Mouse (Mus musculus): ENCODE data around the gene Cela1. TPM values are rescaled to one million over a fixed set of nuclear protein-coding genes. Genes with fewer than 3 reads are reported as not detected.

Gene Cela1
- polyA plus RNA-seq (2012) = 0.08 and 0.41 TPM in 2 replicates

DNA sequence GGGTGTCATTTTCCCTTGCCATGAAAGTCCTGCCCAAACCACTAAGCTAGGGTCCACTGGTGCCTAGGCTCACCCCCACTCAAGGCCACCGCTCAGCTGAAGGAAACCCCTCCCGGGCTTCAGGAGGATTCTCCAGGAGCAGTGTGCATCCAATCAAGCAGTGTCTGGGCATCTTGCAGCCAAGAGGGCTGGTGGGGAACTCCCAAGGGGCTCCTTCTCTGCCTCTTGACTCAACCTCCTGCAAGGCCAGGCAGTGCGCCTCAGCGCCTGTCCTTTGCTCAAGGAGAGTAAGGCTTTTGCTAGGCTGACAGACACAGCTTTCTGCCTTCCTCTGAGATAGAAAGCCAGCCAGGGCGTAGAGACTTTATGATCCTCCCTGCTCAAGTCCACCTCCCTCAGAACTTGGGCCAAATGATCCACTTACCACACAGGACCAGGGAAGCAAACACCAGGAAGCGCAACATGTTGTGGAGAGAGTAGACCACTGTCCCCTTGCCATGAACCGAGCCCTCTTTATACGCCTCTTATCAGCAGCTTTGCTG is at the start of gene Cela1:
Cela1 (minus strand) TSS at position 492 of the 542 bp plus-strand sequence.
- H3K4me1 ChIP-seq (ENCODE audit: control insufficient read depth) = peaks cover 41% of the 10 kb centered on the region
- no peaks in the 10 kb centered on the region for H3K27me3 ChIP-seq (ENCODE audit: control insufficient read depth)
- peak within 1 kb of the TSS; percentile 40 for H3K4me3 ChIP-seq (replicated peaks)
- TF ChIP-seq TAL1 (IDR thresholded peaks at IDR 0.05; ENCODE audit: low read length) = no peak
- TF ChIP-seq GATA1 (IDR thresholded peaks at IDR 0.05; ENCODE audit: low read length) = no peak
- peaks cover 9% of the 10 kb centered on the region for H3K9me3 ChIP-seq (ENCODE audit: control insufficient read depth, low read length)
- H3K36me3 ChIP-seq (ENCODE audit: control insufficient read depth) = no peaks in the 10 kb centered on the region

GRCm38 (mm10) chr15:100735953-100736300 is 48.2 kb upstream of the Cela1 start:
- peaks cover 23% of the 10 kb centered on the region for H3K27me3 ChIP-seq (ENCODE audit: control insufficient read depth)
- H3K4me3 ChIP-seq (replicated peaks) = no peak overlapping the region
- no peaks in the 10 kb centered on the region for H3K9me3 ChIP-seq (ENCODE audit: control insufficient read depth, low read length)
- no peaks in the 10 kb centered on the region for H3K36me3 ChIP-seq (ENCODE audit: control insufficient read depth)
- TF ChIP-seq TAL1 (IDR thresholded peaks at IDR 0.05; ENCODE audit: low read length) (no peak), GATA1 (IDR thresholded peaks at IDR 0.05; ENCODE audit: low read length) (no peak)
- H3K4me1 ChIP-seq (ENCODE audit: control insufficient read depth) = peaks cover 56% of the 10 kb centered on the region

DNA sequence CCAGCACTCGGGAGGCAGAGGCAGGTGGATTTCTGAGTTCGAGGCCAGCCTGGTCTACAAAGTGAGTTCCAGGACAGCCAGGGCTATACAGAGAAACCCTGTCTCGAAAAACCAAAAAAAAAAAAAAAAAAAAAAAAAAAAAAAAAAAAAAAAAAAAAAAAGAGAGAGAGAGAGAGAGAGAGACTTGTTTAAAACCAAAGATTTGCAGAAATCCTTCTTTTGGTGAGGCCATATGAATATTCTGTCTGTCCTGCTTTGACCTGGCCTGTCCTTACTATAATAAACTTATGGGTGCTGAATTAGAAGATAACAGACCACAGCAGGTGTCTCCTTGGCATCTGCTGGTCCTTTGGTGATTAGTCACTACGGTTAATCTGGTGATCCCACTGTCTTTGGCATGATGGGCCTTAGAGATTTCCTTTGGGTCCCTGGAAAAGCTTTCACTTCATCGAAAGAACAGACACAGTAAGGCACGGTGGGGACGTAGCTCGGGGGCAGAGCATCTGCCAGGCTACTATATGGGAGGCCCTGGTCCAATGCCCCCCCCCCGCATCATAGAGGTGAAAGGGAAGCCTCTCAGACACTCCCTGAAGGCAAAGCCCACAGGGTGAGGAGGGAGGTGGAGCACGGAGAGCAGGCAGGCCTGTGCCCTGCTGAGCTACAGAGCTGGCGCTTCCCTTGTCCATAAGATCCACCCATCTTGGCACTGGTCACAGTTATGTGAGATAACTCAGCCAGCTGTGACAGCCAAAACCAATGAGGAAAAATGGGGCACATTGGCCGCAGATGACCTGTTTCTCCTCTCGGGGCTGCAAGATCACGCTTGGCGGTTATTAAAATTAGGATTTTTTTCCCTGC is 47.6 kb upstream of the Cela1 start:
- TF ChIP-seq TAL1 (IDR thresholded peaks at IDR 0.05; ENCODE audit: low read length) (peak; percentile 41; the same call in 2 of the 3 replicates), GATA1 (IDR thresholded peaks at IDR 0.05; ENCODE audit: low read length) (no peak)
- Histone ChIP-seq H3K4me3 (replicated peaks) (no peak overlapping the region), H3K27me3 (ENCODE audit: control insufficient read depth) (peaks cover 29% of the 10 kb centered on the region), H3K36me3 (ENCODE audit: control insufficient read depth) (no peaks in the 10 kb centered on the region), H3K4me1 (ENCODE audit: control insufficient read depth) (peaks cover 55% of the 10 kb centered on the region), H3K9me3 (ENCODE audit: control insufficient read depth, low read length) (no peaks in the 10 kb centered on the region)

GRCm38 (mm10) chr15:100732580-100732979 is 44.9 kb upstream of the Cela1 start:
- Histone ChIP-seq H3K4me3 (replicated peaks) (no peak overlapping the region), H3K27me3 (ENCODE audit: control insufficient read depth) (peaks cover 57% of the 10 kb centered on the region), H3K4me1 (ENCODE audit: control insufficient read depth) (peaks cover 46% of the 10 kb centered on the region), H3K36me3 (ENCODE audit: control insufficient read depth) (no peaks in the 10 kb centered on the region), H3K9me3 (ENCODE audit: control insufficient read depth, low read length) (peaks cover 10% of the 10 kb centered on the region)
- TF ChIP-seq TAL1 (IDR thresholded peaks at IDR 0.05; ENCODE audit: low read length) (no peak), GATA1 (IDR thresholded peaks at IDR 0.05; ENCODE audit: low read length) (no peak)

- H3K4me3 ChIP-seq (replicated peaks) = no peak overlapping the region
- peaks cover 35% of the 10 kb centered on the region for H3K4me1 ChIP-seq (ENCODE audit: control insufficient read depth)
- no peak for TF ChIP-seq TAL1 (IDR thresholded peaks at IDR 0.05; ENCODE audit: low read length)
- no peak for TF ChIP-seq GATA1 (IDR thresholded peaks at IDR 0.05; ENCODE audit: low read length)
- no peaks in the 10 kb centered on the region for H3K36me3 ChIP-seq (ENCODE audit: control insufficient read depth)
- peaks cover 10% of the 10 kb centered on the region for H3K9me3 ChIP-seq (ENCODE audit: control insufficient read depth, low read length)
- H3K27me3 ChIP-seq (ENCODE audit: control insufficient read depth) = peaks cover 70% of the 10 kb centered on the region
Measured at GRCm38 (mm10) chr15:100731081-100731480, 43.4 kb upstream of the Cela1 start.

DNA sequence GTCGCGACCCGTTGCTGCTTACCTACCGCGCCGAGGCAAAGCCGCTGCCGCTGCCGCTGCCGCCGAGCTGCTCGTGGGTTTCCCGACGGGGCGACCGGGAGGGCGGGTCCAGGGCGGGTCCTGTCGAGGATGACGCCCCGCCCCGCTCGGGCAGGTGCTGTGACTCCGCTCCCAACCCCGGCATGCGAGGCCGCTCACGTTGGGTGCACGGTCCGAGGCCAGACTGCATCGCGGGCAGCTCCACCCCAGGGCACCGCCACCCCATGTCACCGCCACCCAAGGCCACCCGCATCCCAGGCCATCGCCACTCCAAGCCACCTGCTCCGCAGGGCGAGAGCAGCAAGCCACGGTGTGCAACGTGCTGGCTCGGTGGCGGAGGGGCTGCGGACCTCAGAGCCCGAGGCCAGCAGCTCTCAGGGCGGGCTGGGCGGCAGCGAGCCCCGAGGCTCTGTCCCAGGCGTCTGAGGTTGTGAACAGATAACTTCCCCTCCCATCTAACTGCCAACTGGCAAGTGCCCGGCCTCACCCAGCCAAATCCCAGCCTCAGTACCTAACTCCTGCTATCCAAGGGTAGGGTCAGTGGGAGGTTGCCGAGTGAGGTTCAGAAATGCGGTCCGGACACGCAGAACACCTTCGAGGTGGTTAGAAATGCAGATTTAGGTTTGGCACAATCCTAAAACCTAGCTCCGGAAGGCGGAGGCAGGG is 41.7 kb upstream of the Cela1 start, which contains the start of gene Galnt6:
Galnt6 (minus strand) TSS at position 96 of the 705 bp plus-strand sequence.
- no peak for TF ChIP-seq TAL1 (IDR thresholded peaks at IDR 0.05; ENCODE audit: low read length)
- TF ChIP-seq GATA1 (IDR thresholded peaks at IDR 0.05; ENCODE audit: low read length) = no peak
- peaks cover 80% of the 10 kb centered on the region for H3K27me3 ChIP-seq (ENCODE audit: control insufficient read depth)
- peaks cover 10% of the 10 kb centered on the region for H3K9me3 ChIP-seq (ENCODE audit: control insufficient read depth, low read length)
- peak within 1 kb of the TSS; percentile 34 for H3K4me3 ChIP-seq (replicated peaks)
- H3K4me1 ChIP-seq (ENCODE audit: control insufficient read depth) = peaks cover 24% of the 10 kb centered on the region
- no peaks in the 10 kb centered on the region for H3K36me3 ChIP-seq (ENCODE audit: control insufficient read depth)

- Histone ChIP-seq H3K36me3 (ENCODE audit: control insufficient read depth) (no peaks in the 10 kb centered on the region), H3K27me3 (ENCODE audit: control insufficient read depth) (peaks cover 86% of the 10 kb centered on the region), H3K4me3 (replicated peaks) (peak overlapping the region; percentile 34), H3K4me1 (ENCODE audit: control insufficient read depth) (peaks cover 17% of the 10 kb centered on the region), H3K9me3 (ENCODE audit: control insufficient read depth, low read length) (peaks cover 10% of the 10 kb centered on the region)
- TF ChIP-seq TAL1 (IDR thresholded peaks at IDR 0.05; ENCODE audit: low read length) (no peak), GATA1 (IDR thresholded peaks at IDR 0.05; ENCODE audit: low read length) (no peak)
Measured at GRCm38 (mm10) chr15:100728586-100728985, 40.9 kb upstream of the Cela1 start.

DNA sequence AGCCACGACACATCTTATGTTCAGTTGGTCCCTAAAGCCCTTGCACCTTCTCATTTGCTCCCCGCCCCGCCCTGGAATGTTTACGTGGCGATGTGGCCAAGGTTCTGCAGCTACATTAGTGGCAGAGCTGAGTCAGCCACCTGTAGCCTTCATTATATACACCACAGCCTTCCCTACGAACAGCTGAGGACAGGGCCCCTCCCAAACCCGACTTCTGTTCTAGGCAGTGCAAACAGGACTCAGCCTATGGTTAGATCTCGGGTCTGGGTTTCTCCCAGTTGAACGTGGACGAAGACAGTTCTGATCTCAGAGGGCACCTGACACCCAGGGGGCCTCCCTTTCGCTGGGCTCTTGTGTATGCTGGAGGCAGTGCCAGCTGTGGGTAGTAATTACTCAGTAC is 40.1 kb upstream of the Cela1 start:
- H3K4me3 ChIP-seq (replicated peaks) = no peak overlapping the region
- peaks cover 10% of the 10 kb centered on the region for H3K9me3 ChIP-seq (ENCODE audit: control insufficient read depth, low read length)
- H3K4me1 ChIP-seq (ENCODE audit: control insufficient read depth) = peaks cover 17% of the 10 kb centered on the region
- H3K36me3 ChIP-seq (ENCODE audit: control insufficient read depth) = no peaks in the 10 kb centered on the region
- no peak for TF ChIP-seq GATA1 (IDR thresholded peaks at IDR 0.05; ENCODE audit: low read length)
- no peak for TF ChIP-seq TAL1 (IDR thresholded peaks at IDR 0.05; ENCODE audit: low read length)
- peaks cover 90% of the 10 kb centered on the region for H3K27me3 ChIP-seq (ENCODE audit: control insufficient read depth)

GRCm38 (mm10) chr15:100726721-100727120 is 39.0 kb upstream of the Cela1 start:
- peaks cover 81% of the 10 kb centered on the region for H3K27me3 ChIP-seq (ENCODE audit: control insufficient read depth)
- peaks cover 10% of the 10 kb centered on the region for H3K9me3 ChIP-seq (ENCODE audit: control insufficient read depth, low read length)
- H3K36me3 ChIP-seq (ENCODE audit: control insufficient read depth) = no peaks in the 10 kb centered on the region
- no peak overlapping the region for H3K4me3 ChIP-seq (replicated peaks)
- no peak for TF ChIP-seq TAL1 (IDR thresholded peaks at IDR 0.05; ENCODE audit: low read length)
- no peak for TF ChIP-seq GATA1 (IDR thresholded peaks at IDR 0.05; ENCODE audit: low read length)
- H3K4me1 ChIP-seq (ENCODE audit: control insufficient read depth) = peaks cover 16% of the 10 kb centered on the region
